Mouse (Mus musculus): Measurements from ENCODE around the gene Lins1. TPM values are rescaled to one million over a fixed set of nuclear protein-coding genes. Genes with fewer than 3 reads are reported as not detected.

The Lins1 gene
- polyA plus RNA-seq, 1 experiment from 2014 or later, result 21.9 TPM

DNA sequence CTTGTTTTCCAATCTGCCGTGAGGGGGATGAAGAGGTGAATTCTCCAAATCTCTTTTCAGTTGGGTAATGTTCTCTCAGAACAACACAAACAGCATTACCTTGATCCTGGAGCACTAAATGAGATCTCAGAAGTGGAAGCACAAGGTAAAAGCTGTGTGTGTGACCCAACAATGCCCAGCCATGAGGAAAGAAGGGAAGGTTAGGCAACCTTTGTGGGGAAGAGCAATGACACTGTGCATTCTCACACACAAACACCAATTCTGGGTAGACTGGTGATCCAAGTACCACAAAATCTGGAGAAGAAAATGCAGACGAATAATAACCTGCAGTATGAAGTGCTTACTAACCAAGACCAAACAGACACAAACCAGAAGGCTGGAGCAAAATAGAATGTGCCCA is 13.9 kb upstream of the Lins1 start:
- Histone ChIP-seq H3K27me3 (no peaks in the 10 kb centered on the region), H3K9me3 (0 out of 2 replicates have a peak, but pooled peaks cover 2% of the 10 kb centered on the region), H3K36me3 (peaks cover 96% of the 10 kb centered on the region), H3K9ac (replicated peaks) (no peak overlapping the region), H3K27ac (replicated peaks) (no peak overlapping the region), H3K4me2 (replicated peaks) (no peak overlapping the region), H3K4me1 (no peaks in the 10 kb centered on the region), H3K4me3 (no peak overlapping the region)
- 90% methylated on average over 2 of the region's 2 CpGs for WGBS
- no peak for ATAC-seq (ENCODE audit: low FRiP score, low read depth)

DNA sequence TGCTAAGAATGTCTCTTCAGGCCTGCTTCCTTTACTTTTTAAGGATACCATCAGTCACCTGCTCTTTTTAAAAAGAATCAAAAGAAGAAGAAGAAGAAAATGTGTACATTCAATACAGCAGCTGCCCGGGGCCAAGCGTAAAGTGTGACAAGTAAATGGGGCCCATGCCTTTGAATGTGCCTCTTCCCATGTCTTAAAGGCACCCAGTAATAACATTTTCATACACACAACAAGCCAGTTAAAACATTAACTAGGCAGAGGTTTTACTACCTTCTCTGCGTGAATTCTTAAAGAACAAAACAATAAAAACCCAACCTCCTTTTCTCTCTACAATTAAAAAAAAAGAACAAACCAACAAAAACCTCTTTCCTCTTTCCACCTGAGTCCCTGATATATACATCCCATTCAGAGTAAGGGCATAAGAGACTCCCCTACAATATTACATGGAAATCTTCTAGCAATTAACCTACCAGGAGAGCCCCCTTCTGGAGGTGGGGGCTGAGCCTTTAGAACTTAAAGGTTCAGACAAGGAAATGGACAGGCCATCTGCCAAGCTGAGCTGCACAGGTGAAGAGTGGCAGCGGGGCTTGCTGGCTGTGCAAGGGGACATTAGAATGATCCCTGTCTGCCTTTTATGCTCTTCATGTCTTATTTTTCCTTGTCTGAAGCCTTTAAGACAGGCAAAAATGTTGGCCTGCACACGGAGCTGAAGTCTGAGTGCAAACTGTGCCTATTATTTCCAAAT is 7.4 kb upstream of the Lins1 start:
- no peak overlapping the region for H3K4me2 ChIP-seq (replicated peaks)
- WGBS, result 94% methylated on average over 5 of the region's 5 CpGs
- no peaks in the 10 kb centered on the region for H3K9me3 ChIP-seq
- H3K4me1 ChIP-seq, result no peaks in the 10 kb centered on the region
- no peak overlapping the region for H3K4me3 ChIP-seq
- H3K27ac ChIP-seq (replicated peaks), result no peak overlapping the region
- no peak for ATAC-seq (ENCODE audit: low FRiP score, low read depth)
- H3K36me3 ChIP-seq, result peaks cover 40% of the 10 kb centered on the region
- no peak overlapping the region for H3K9ac ChIP-seq (replicated peaks)
- H3K27me3 ChIP-seq, result no peaks in the 10 kb centered on the region

DNA sequence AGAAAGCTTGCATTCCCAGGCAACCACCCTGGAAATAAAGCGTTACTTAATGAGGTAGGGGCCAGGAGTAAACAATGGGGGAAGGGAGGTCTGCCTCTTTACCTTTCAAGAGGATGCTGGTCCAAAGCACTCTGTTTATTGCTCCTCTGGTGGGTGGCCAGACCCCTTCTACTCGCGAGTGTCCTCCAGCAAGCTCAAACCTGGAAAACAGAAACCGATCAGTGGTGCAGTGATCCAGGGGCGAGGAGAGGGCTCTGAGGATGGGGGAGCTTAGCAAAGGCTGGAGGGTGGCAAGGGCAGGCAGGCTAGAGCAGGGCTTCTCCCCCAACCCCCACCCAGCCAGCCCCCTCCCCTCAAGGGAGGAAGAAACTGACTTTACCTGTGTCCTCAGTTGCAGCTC is 968 bp upstream of the Lins1 start:
- ATAC-seq (ENCODE audit: low FRiP score, low read depth), result peak; percentile 0; the same call in 1 of the 2 replicates
- peak overlapping the region; percentile 83 for H3K9ac ChIP-seq (replicated peaks)
- no peaks in the 10 kb centered on the region for H3K27me3 ChIP-seq
- H3K9me3 ChIP-seq, result no peaks in the 10 kb centered on the region
- H3K4me1 ChIP-seq, result peaks cover 13% of the 10 kb centered on the region
- WGBS, result 2% methylated on average over 5 of the region's 5 CpGs
- H3K4me3 ChIP-seq, result peak overlapping the region; percentile 84
- H3K27ac ChIP-seq (replicated peaks), result peak overlapping the region; percentile 49; the same call in 1 of the 2 replicates
- H3K36me3 ChIP-seq, result no peaks in the 10 kb centered on the region
- peak overlapping the region; percentile 98 for H3K4me2 ChIP-seq (replicated peaks)

DNA sequence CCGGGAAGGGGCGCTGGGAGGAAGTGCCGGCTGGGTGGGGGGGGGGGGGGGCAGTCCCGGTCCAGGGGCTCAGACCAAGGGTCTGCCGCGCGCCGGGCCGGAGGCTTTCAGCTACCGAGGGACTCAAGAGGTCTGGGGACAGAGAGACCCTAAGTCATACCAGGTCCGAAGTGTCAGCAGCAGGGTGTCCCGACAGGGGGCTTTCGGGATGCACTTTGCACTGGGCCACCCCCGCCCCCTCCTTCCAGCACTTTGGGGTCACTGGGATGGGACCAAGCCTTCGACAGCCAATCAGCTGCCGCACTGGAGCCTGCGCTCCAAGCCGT is 432 bp upstream of the Lins1 start, which contains the start of gene Asb7:
Gene Asb7, minus strand, starts transcription at position 303 of the 326 bp plus-strand sequence.
- Histone ChIP-seq H3K9ac (replicated peaks) (peak within 1 kb of the TSS; percentile 83), H3K9me3 (no peaks in the 10 kb centered on the region), H3K4me1 (peaks cover 13% of the 10 kb centered on the region), H3K4me3 (peak within 1 kb of the TSS; percentile 84), H3K36me3 (no peaks in the 10 kb centered on the region), H3K27ac (replicated peaks) (peak within 1 kb of the TSS; percentile 91), H3K4me2 (replicated peaks) (peak within 1 kb of the TSS; percentile 98), H3K27me3 (no peaks in the 10 kb centered on the region)
- WGBS, result 0% methylated on average over 12 of the region's 18 CpGs
- no peak for ATAC-seq (ENCODE audit: low FRiP score, low read depth)

DNA sequence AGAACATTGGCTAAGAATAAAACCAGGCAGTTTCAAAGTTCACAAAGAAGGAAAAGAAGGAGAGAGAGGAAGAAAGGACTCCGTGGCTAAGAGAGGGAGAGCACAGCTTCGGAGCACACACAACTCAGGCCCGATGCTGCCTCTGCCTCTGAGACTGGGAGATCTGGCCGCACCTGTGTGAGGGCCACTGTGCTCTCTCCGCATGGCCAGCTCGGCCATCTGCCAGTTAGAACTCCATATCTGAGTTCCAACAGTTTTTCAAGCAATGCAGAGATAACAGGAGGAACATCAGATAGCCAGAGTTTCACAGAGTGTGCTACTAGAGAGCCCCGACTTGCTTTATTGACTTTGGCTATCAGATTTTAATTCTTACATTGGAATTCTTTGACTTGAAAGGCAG is 4.8 kb downstream of the Lins1 start:
- no peaks in the 10 kb centered on the region for H3K27me3 ChIP-seq
- H3K27ac ChIP-seq (replicated peaks), result no peak overlapping the region
- ATAC-seq (ENCODE audit: low FRiP score, low read depth), result no peak
- H3K36me3 ChIP-seq, result peaks cover 11% of the 10 kb centered on the region
- peaks cover 5% of the 10 kb centered on the region for H3K4me1 ChIP-seq
- H3K9me3 ChIP-seq, result no peaks in the 10 kb centered on the region
- no peak overlapping the region for H3K4me3 ChIP-seq
- H3K4me2 ChIP-seq (replicated peaks), result no peak overlapping the region
- WGBS, result 73% methylated on average over 7 of the region's 7 CpGs
- H3K9ac ChIP-seq (replicated peaks), result no peak overlapping the region

DNA sequence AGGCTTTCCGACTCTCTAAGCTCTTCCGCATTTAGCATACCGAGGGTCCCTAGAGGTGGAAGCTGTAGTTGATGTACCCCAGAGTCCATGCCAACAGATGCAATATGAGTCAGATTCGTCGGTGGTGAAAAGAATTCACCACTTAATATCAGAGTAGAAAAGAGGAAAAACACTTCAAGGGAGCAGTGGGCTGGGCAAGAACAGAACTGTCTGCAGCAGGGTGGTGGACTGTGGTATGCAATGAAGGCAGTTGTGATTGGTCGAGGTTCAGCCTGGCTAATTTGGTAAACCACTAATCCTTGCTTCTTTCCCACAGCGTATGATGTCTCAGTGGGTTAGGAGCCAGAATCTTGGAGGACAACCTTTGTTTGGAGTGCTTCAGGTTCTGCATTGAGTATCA is 13.0 kb downstream of the Lins1 start:
- no peak overlapping the region for H3K4me3 ChIP-seq
- no peaks in the 10 kb centered on the region for H3K27me3 ChIP-seq
- H3K4me1 ChIP-seq, result no peaks in the 10 kb centered on the region
- 92% methylated on average over 7 of the region's 7 CpGs for whole genome bisulfite sequencing
- peaks cover 49% of the 10 kb centered on the region for H3K36me3 ChIP-seq
- no peak for ATAC-seq (ENCODE audit: low FRiP score, low read depth)
- H3K9ac ChIP-seq (replicated peaks), result no peak overlapping the region
- no peak overlapping the region for H3K27ac ChIP-seq (replicated peaks)
- no peaks in the 10 kb centered on the region for H3K9me3 ChIP-seq
- H3K4me2 ChIP-seq (replicated peaks), result no peak overlapping the region

DNA sequence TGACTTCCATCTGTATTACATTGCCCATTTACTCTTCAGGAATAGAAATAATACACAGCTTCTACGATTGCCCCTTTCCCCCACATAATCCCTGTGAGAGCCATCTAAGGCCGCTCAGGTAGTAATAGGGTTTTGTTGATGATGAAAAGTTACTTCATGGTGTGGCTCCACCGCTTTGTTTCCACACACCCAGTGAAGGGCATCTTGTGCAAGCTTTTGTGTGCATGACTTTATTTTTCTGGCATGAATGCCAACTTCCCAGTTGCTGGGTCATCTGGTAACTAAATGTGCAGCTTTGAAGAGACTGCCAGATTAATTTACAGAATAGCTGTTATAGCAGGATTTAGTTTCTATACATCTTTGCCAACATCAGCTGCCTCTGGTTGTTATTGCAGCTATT is 14.9 kb downstream of the Lins1 start:
- Histone ChIP-seq H3K27me3 (no peaks in the 10 kb centered on the region), H3K9ac (replicated peaks) (no peak overlapping the region), H3K9me3 (no peaks in the 10 kb centered on the region), H3K36me3 (peaks cover 52% of the 10 kb centered on the region), H3K27ac (replicated peaks) (no peak overlapping the region), H3K4me3 (no peak overlapping the region), H3K4me1 (no peaks in the 10 kb centered on the region), H3K4me2 (replicated peaks) (no peak overlapping the region)
- WGBS, result 92% methylated on average over 3 of the region's 3 CpGs
- no peak for ATAC-seq (ENCODE audit: low FRiP score, low read depth)

DNA sequence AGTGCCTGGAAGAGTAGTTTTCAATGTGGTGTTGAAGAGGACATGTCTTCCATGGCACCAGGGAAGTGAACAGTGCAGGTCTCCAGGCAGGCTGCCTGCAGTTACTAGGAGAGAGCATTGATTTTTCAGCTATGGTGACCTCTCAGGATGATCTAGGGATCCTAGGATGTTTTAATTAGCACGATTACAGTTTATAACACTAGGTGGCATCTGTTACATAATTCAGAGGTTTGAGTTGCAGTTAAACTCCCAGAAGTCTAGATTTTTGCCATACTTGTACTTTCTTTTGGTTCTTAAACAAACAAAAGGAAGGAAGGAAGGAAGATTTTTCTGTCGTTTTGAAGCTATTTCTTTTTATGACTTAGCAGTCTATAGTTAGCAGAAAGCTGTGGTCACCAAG is 21.5 kb downstream of the Lins1 start:
- H3K36me3 ChIP-seq, result peaks cover 56% of the 10 kb centered on the region
- 65% methylated on average over 2 of the region's 2 CpGs for WGBS
- no peak overlapping the region for H3K4me3 ChIP-seq

DNA sequence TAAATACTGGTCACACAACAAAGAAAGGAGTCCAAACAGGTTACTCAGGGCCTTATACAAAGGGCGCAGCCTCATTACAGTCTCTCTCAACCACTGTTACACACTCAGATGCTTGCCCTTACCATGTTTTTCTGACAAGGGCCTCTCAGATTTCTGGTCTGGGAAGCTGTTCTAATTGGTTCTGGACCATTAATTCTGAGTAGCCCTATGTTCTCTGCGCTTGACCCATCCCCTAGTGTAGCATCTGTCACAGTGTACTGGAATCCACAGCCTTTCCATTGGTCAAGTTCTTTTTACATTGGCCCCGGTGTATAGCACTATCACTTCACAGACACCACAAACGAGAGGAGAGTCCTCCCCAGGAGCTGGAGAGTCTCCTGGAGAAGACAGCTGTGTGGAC is 34.8 kb downstream of the Lins1 start:
- Histone ChIP-seq H3K27me3 (no peaks in the 10 kb centered on the region), H3K27ac (replicated peaks) (no peak overlapping the region), H3K36me3 (0 out of 2 replicates have a peak, but pooled peaks cover 12% of the 10 kb centered on the region), H3K4me1 (no peaks in the 10 kb centered on the region), H3K4me3 (no peak overlapping the region), H3K9ac (replicated peaks) (no peak overlapping the region), H3K4me2 (replicated peaks) (no peak overlapping the region), H3K9me3 (no peaks in the 10 kb centered on the region)
- no peak for ATAC-seq (ENCODE audit: low FRiP score, low read depth)
- 88% methylated on average over 4 of the region's 4 CpGs for WGBS

More for the DNA sequence above, 21.5 kb downstream of the Lins1 start:
- no peak overlapping the region for H3K9ac ChIP-seq (replicated peaks)
- H3K9me3 ChIP-seq, result no peaks in the 10 kb centered on the region
- no peaks in the 10 kb centered on the region for H3K27me3 ChIP-seq
- no peaks in the 10 kb centered on the region for H3K4me1 ChIP-seq
- ATAC-seq (ENCODE audit: low FRiP score, low read depth), result no peak
- H3K27ac ChIP-seq (replicated peaks), result no peak overlapping the region
- H3K4me2 ChIP-seq (replicated peaks), result no peak overlapping the region

DNA sequence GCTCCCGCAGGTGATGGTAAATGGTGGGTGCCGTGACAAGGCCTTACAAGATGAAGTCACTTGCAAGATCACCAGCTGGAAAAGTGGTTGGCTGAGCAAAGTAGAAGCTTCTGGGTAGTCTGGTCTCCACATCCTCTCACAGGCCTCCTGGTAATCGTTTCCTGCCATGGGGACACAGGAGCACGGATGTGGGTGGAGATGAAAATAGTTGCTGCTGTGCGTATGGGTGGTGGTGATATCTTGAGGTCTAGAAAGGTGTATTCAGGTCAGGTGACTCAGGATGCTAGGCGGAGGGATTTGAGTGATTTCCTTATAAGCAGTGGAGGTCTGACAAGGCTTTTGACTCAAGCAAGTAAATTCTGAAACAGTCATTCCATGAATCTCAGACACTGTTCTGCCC is 35.3 kb downstream of the Lins1 start:
- no peaks in the 10 kb centered on the region for H3K4me1 ChIP-seq
- no peak overlapping the region for H3K27ac ChIP-seq (replicated peaks)

DNA sequence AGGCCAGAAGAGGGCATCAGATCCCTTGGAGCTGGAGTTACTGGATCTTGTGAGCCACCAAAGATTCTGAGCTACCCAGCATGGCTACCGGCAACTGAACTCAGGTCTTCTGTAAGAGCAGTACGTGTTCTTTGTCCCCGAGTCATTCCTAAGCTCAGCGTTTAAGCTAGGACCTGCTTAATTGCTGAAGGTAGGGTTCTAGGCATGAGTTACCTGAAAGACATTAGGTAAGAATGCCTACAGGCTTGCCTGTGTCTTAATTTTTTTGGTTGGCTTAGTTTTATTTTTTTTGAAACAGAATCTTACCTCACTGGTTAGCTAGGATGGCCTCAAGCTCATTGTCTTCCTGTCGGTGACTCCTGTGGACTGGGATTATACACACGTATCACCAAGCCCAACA is 38.4 kb downstream of the Lins1 start:
- no peak for ATAC-seq (ENCODE audit: low FRiP score, low read depth)
- H3K4me1 ChIP-seq, result no peaks in the 10 kb centered on the region
- no peak overlapping the region for H3K9ac ChIP-seq (replicated peaks)
- H3K4me2 ChIP-seq (replicated peaks), result no peak overlapping the region
- no peak overlapping the region for H3K4me3 ChIP-seq
- no peak overlapping the region for H3K27ac ChIP-seq (replicated peaks)
- H3K36me3 ChIP-seq, result no peaks in the 10 kb centered on the region
- no peaks in the 10 kb centered on the region for H3K27me3 ChIP-seq
- 91% methylated on average over 6 of the region's 6 CpGs for WGBS
- no peaks in the 10 kb centered on the region for H3K9me3 ChIP-seq

More for the DNA sequence above, 35.3 kb downstream of the Lins1 start:
- Histone ChIP-seq H3K27me3 (no peaks in the 10 kb centered on the region), H3K9me3 (no peaks in the 10 kb centered on the region), H3K4me3 (no peak overlapping the region), H3K36me3 (0 out of 2 replicates have a peak, but pooled peaks cover 10% of the 10 kb centered on the region), H3K9ac (replicated peaks) (no peak overlapping the region), H3K4me2 (replicated peaks) (no peak overlapping the region)
- WGBS, result 93% methylated on average over 6 of the region's 6 CpGs
- no peak for ATAC-seq (ENCODE audit: low FRiP score, low read depth)

DNA sequence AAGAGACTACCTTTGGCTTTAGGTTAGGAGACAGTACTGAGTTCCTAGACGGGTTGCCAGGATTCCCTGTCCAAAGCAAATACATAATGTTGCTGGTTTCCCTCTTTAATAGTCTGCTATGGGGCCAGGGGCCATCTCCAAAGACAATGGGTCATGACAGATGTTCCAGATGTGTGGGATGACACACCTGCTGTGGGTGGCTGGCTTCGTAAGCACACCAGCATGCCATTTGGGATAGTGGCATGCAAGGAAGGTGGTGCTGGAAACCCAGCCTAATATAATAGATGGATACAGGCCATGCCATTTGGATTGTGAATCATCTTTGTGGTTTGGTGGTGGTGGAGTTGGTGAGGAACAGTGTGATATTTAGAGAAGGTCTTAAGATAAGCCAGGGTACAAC is 39.5 kb downstream of the Lins1 start:
- ATAC-seq (ENCODE audit: low FRiP score, low read depth), result no peak
- H3K27ac ChIP-seq (replicated peaks), result no peak overlapping the region
- no peak overlapping the region for H3K4me3 ChIP-seq
- 84% methylated on average over 2 of the region's 2 CpGs for WGBS
- H3K27me3 ChIP-seq, result no peaks in the 10 kb centered on the region
- no peaks in the 10 kb centered on the region for H3K9me3 ChIP-seq
- no peaks in the 10 kb centered on the region for H3K36me3 ChIP-seq
- H3K4me2 ChIP-seq (replicated peaks), result no peak overlapping the region
- no peak overlapping the region for H3K9ac ChIP-seq (replicated peaks)
- no peaks in the 10 kb centered on the region for H3K4me1 ChIP-seq

DNA sequence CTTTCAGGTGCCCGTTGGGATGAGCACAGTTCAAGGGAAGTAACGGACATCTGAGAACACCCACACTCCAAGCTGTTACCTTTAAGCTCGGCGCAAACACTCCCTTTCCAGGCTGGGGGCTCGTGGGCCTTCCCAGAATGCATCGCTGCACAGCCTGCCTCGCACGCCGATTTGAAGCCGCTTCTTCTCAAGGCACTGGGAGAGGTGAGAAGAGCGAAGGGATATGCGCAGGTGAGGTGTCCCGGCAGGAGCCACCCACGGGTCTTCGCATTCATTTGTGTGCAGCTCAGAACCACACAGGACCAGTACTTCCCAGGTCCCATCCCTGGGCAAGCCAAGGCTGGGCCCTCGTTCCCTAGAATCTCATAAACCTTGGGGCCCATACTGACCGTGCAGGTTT is 43.7 kb downstream of the Lins1 start:
- H3K36me3 ChIP-seq, result no peaks in the 10 kb centered on the region
- no peak for ATAC-seq (ENCODE audit: low FRiP score, low read depth)
- H3K27me3 ChIP-seq, result no peaks in the 10 kb centered on the region
- H3K27ac ChIP-seq (replicated peaks), result no peak overlapping the region
- H3K9me3 ChIP-seq, result no peaks in the 10 kb centered on the region
- no peak overlapping the region for H3K4me3 ChIP-seq
- H3K4me1 ChIP-seq, result no peaks in the 10 kb centered on the region
- H3K9ac ChIP-seq (replicated peaks), result no peak overlapping the region
- WGBS, result 93% methylated on average over 17 of the region's 17 CpGs
- H3K4me2 ChIP-seq (replicated peaks), result no peak overlapping the region

All from midbrain, embryonic 12.5 days (tissue).